Mouse (Mus musculus) C2C12 (cell line): ENCODE data around the gene Rnf114.

Experiments used
- CTCF ChIP-seq: IDR thresholded peaks from one replicate; pipeline ENCODE4 v1.5.1; 2011; ENCODE audit not compliant: control insufficient read depth, insufficient read depth, insufficient read length
- MAX ChIP-seq: IDR thresholded peaks from one replicate; pipeline ENCODE4 v1.6.1; 2011; ENCODE audit warnings: mild to moderate bottlenecking, control low read depth
- MYOD1 ChIP-seq: IDR thresholded peaks from one replicate; pipeline ENCODE4 v1.6.1; 2011; ENCODE audit warnings: low read depth; ENCODE audit not compliant: control insufficient read depth, insufficient read length

- no peak for TF ChIP-seq CTCF
- no peak for TF ChIP-seq MAX
- no peak for TF ChIP-seq MYOD1
Observed at GRCm38 (mm10) chr2:167559413-167559812, 67.0 kb downstream of the Rnf114 start.
